Mouse (Mus musculus): ENCODE measurements around the gene Epdr1. TPM values are rescaled to one million over a fixed set of nuclear protein-coding genes. Genes with fewer than 3 reads are reported as not detected.

Gene Epdr1
- polyA plus RNA-seq, 1 experiment, result 175 TPM

- no peak overlapping the region for H3K27ac ChIP-seq (ENCODE audit: insufficient read depth, low read length)
- no peaks in the 10 kb centered on the region for H3K27me3 ChIP-seq (ENCODE audit: control insufficient read depth, insufficient read depth, low read length)
- TF ChIP-seq CTCF (IDR thresholded peaks at IDR 0.05; ENCODE audit: borderline replicate concordance, insufficient read depth, low read depth, low read length) (peak; percentile 76), POLR2A (IDR thresholded peaks at IDR 0.05; ENCODE audit: borderline replicate concordance, insufficient read depth, low read length) (no peak)
- H3K4me1 ChIP-seq (ENCODE audit: control insufficient read depth, insufficient read depth, low read length), result no peaks in the 10 kb centered on the region
- 61% methylated on average over 4 of the region's 4 CpGs for WGBS
- no peak overlapping the region for H3K4me3 ChIP-seq (replicated peaks; ENCODE audit: insufficient read depth, low read depth, low read length)
- peak; percentile 31 to 34 for DNase-seq
Observed at GRCm38 (mm10) chr13:19636131-19636530, 16.4 kb upstream of the Epdr1 start.

GRCm38 (mm10) chr13:19630768-19631709 is 11.3 kb upstream of the Epdr1 start:
- Histone ChIP-seq H3K27ac (ENCODE audit: insufficient read depth, low read length) (no peak overlapping the region), H3K4me3 (replicated peaks; ENCODE audit: insufficient read depth, low read depth, low read length) (no peak overlapping the region), H3K27me3 (ENCODE audit: control insufficient read depth, insufficient read depth, low read length) (no peaks in the 10 kb centered on the region), H3K4me1 (ENCODE audit: control insufficient read depth, insufficient read depth, low read length) (no peaks in the 10 kb centered on the region)
- DNase-seq, result no peak
- 94% methylated on average over 5 of the region's 5 CpGs for WGBS
- TF ChIP-seq POLR2A (IDR thresholded peaks at IDR 0.05; ENCODE audit: borderline replicate concordance, insufficient read depth, low read length) (no peak), CTCF (IDR thresholded peaks at IDR 0.05; ENCODE audit: borderline replicate concordance, insufficient read depth, low read depth, low read length) (no peak)

GRCm38 (mm10) chr13:19626473-19626872 is 6.7 kb upstream of the Epdr1 start:
- Histone ChIP-seq H3K27me3 (ENCODE audit: control insufficient read depth, insufficient read depth, low read length) (no peaks in the 10 kb centered on the region), H3K4me3 (replicated peaks; ENCODE audit: insufficient read depth, low read depth, low read length) (no peak overlapping the region), H3K4me1 (ENCODE audit: control insufficient read depth, insufficient read depth, low read length) (0 out of 2 replicates have a peak, but pooled peaks cover 2% of the 10 kb centered on the region), H3K27ac (ENCODE audit: insufficient read depth, low read length) (no peak overlapping the region)
- WGBS, result 95% methylated on average over 1 of the region's 1 CpGs
- no peak for DNase-seq
- TF ChIP-seq POLR2A (IDR thresholded peaks at IDR 0.05; ENCODE audit: borderline replicate concordance, insufficient read depth, low read length), result no peak
- no peak for TF ChIP-seq CTCF (IDR thresholded peaks at IDR 0.05; ENCODE audit: borderline replicate concordance, insufficient read depth, low read depth, low read length)

- Histone ChIP-seq H3K27ac (ENCODE audit: insufficient read depth, low read length) (no peak overlapping the region), H3K4me1 (ENCODE audit: control insufficient read depth, insufficient read depth, low read length) (0 out of 2 replicates have a peak, but pooled peaks cover 2% of the 10 kb centered on the region), H3K27me3 (ENCODE audit: control insufficient read depth, insufficient read depth, low read length) (no peaks in the 10 kb centered on the region), H3K4me3 (replicated peaks; ENCODE audit: insufficient read depth, low read depth, low read length) (no peak overlapping the region)
- no peak for TF ChIP-seq CTCF (IDR thresholded peaks at IDR 0.05; ENCODE audit: borderline replicate concordance, insufficient read depth, low read depth, low read length)
- TF ChIP-seq POLR2A (IDR thresholded peaks at IDR 0.05; ENCODE audit: borderline replicate concordance, insufficient read depth, low read length), result no peak
- DNase-seq, result no peak
- WGBS, result 92% methylated on average over 11 of the region's 11 CpGs
Observed at GRCm38 (mm10) chr13:19624632-19625320, 5.0 kb upstream of the Epdr1 start.

DNA sequence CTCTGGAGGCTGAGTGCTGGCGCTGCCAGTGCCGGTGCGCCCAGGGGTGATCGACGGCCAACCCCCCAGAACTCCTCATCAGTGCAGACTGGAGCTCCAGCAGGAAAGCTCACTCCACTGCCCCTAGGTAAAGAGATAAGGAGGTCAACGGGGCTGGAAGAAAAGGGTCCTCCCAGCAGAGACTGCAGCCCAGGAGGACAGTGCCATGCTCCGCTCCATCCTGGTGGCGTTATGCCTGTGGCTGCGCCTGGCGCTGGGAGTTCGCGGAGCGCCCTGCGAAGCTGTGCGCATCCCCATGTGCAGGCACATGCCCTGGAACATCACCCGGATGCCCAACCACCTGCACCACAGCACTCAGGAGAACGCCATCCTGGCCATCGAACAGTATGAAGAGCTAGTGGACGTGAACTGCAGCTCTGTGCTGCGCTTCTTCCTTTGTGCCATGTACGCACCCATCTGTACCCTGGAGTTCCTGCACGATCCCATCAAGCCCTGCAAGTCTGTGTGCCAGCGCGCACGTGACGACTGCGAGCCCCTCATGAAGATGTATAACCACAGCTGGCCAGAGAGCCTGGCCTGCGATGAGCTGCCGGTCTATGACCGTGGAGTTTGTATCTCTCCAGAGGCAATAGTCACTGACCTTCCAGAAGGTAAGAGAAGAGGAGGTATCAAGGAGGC is 3.6 kb upstream of the Epdr1 start:
- 0 out of 2 replicates have a peak, but pooled peaks cover 2% of the 10 kb centered on the region for H3K4me1 ChIP-seq (ENCODE audit: control insufficient read depth, insufficient read depth, low read length)
- 14% methylated on average over 30 of the region's 30 CpGs for WGBS
- no peak overlapping the region for H3K27ac ChIP-seq (ENCODE audit: insufficient read depth, low read length)
- TF ChIP-seq POLR2A (IDR thresholded peaks at IDR 0.05; ENCODE audit: borderline replicate concordance, insufficient read depth, low read length) (no peak), CTCF (IDR thresholded peaks at IDR 0.05; ENCODE audit: borderline replicate concordance, insufficient read depth, low read depth, low read length) (no peak)
- peak; percentile 35 to 53 for DNase-seq
- peak overlapping the region; percentile 67 for H3K4me3 ChIP-seq (replicated peaks; ENCODE audit: insufficient read depth, low read depth, low read length)
- H3K27me3 ChIP-seq (ENCODE audit: control insufficient read depth, insufficient read depth, low read length), result no peaks in the 10 kb centered on the region

GRCm38 (mm10) chr13:19622573-19623227 is 3.0 kb upstream of the Epdr1 start, which contains the start of gene Sfrp4:
Gene Sfrp4 (plus strand): TSS chr13:19623104.
- H3K4me1 ChIP-seq (ENCODE audit: control insufficient read depth, insufficient read depth, low read length), result 0 out of 2 replicates have a peak, but pooled peaks cover 2% of the 10 kb centered on the region
- peak; percentile 25 to 58 for DNase-seq
- TF ChIP-seq CTCF (IDR thresholded peaks at IDR 0.05; ENCODE audit: borderline replicate concordance, insufficient read depth, low read depth, low read length) (peak; percentile 44; the same call in 1 of the 2 replicates), POLR2A (IDR thresholded peaks at IDR 0.05; ENCODE audit: borderline replicate concordance, insufficient read depth, low read length) (no peak)
- no peak within 1 kb of the TSS for H3K27ac ChIP-seq (ENCODE audit: insufficient read depth, low read length)
- no peaks in the 10 kb centered on the region for H3K27me3 ChIP-seq (ENCODE audit: control insufficient read depth, insufficient read depth, low read length)
- 5% methylated on average over 25 of the region's 25 CpGs for WGBS
- peak within 1 kb of the TSS; percentile 67 for H3K4me3 ChIP-seq (replicated peaks; ENCODE audit: insufficient read depth, low read depth, low read length)

- Histone ChIP-seq H3K4me3 (replicated peaks; ENCODE audit: insufficient read depth, low read depth, low read length) (peak overlapping the region; percentile 78), H3K4me1 (ENCODE audit: control insufficient read depth, insufficient read depth, low read length) (peaks cover 10% of the 10 kb centered on the region; the same call in 1 of the 2 replicates), H3K27me3 (ENCODE audit: control insufficient read depth, insufficient read depth, low read length) (no peaks in the 10 kb centered on the region), H3K27ac (ENCODE audit: insufficient read depth, low read length) (peak overlapping the region; percentile 98)
- peak in 1 of 2 experiments; percentile 57 for DNase-seq
- TF ChIP-seq POLR2A (IDR thresholded peaks at IDR 0.05; ENCODE audit: borderline replicate concordance, insufficient read depth, low read length), result no peak
- TF ChIP-seq CTCF (IDR thresholded peaks at IDR 0.05; ENCODE audit: borderline replicate concordance, insufficient read depth, low read depth, low read length), result no peak
- 0% methylated on average over 5 of the region's 5 CpGs for WGBS
Observed at GRCm38 (mm10) chr13:19618841-19619215, 899 bp downstream of the Epdr1 start.

Data from cerebellum, adult 2 months (tissue).